Mouse (Mus musculus): ENCODE measurements at regions not wholly inside any gene's neighbourhood (a gene's known extent, or its start where the extent isn't known, plus 50 kb on each side); places are given as distances from the start of the nearest gene placed in this dataset.

- no peak for TF ChIP-seq CTCF (IDR thresholded peaks at IDR 0.05; ENCODE audit: low read depth, low read length)
- TF ChIP-seq GATA1 (IDR thresholded peaks at IDR 0.05; ENCODE audit: borderline replicate concordance, low read length): no peak
- no peak for TF ChIP-seq POLR2AphosphoS5 (IDR thresholded peaks at IDR 0.05; ENCODE audit: insufficient replicate concordance, low read depth, low read length)
Measured at GRCm38 (mm10) chr7:129798525-129798924, 206.9 kb downstream of the Wdr11 start.

Data from G1E (cell line).